Mouse (Mus musculus): ENCODE measurements around the gene Sema3f.

DNA sequence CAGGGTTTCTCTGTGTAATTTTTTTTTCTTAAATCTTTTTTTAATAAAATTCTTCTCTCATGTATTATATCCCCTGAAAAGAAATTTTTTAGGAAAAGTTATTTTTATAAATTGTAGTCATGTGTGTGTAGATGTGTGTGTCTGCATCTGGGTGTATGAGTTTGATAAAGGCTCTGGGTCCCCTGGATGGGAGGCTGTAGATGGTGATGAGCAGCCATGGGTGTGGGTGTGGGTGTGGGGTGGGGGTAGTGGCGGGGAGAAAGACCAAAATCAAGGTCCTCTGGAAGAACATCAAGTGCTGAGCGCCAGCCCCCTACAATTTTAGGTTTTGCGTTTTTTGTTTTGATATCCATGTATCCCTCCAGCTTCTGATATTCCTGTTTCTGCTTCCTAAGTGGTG is 37.8 kb upstream of the Sema3f start:
- TF ChIP-seq CTCF (IDR thresholded peaks at IDR 0.05; ENCODE audit: low read depth, low read length), result no peak
- TF ChIP-seq POLR2AphosphoS5 (IDR thresholded peaks at IDR 0.05; ENCODE audit: insufficient replicate concordance, low read depth, low read length), result no peak

Data from G1E (cell line).